Comparison of ENCODE assay signal across 11 mouse cellular contexts in the genomic region with DNA sequence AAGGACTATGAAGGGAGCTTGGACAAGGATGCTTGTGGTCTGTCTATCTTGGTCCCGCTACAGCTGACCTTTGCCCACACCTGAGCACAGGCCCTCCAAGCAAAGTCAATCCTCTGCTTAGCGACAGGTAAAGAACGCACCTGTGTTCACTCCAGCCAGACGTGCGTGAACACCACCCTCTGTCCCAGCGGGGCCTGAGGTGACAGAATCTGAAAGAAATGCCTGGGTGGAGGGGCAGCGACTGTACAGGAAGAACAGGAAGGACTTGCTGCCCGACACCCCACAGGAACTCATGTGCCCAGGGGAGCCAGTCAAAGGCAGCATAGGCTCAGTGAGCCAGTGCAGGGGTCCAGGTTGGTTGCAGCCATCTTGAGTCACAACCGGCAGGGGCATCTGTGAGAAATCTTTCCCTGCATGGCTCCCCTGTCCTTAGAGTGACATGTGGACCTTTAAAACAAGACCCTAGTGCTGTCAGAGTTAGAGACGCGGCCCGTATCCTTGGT. TPM values are rescaled to one million over a fixed set of nuclear protein-coding genes. Genes with fewer than 3 reads are reported as not detected.
DNase-seq lines count a peak whose midpoint lies in the region; ATAC-seq and TF ChIP-seq lines count a peak whose summit lies in the region.
"Had no signal": no experiment of that assay in that cellular context is flagged by ENCODE, and none has a peak within 500 bp of the region (broad histone marks: within the 10 kb centered on the region; RNA-seq: fewer than 3 reads in every experiment).

No protein-coding gene starts in this region.

- peak overlapping the region; percentile 50; the same call in 1 of the 2 replicates for H3K27ac ChIP-seq in hindbrain, embryonic 13.5 days
- no peak overlapping the region for H3K27ac ChIP-seq in hindbrain, embryonic 10.5 days
- peak overlapping the region; percentile 54 for H3K27ac ChIP-seq in testis, adult 2 months (ENCODE audit: control insufficient read depth, insufficient read depth, low read depth, low read length)
- H3K27ac ChIP-seq in limb, embryonic 11.5 days (replicated peaks; ENCODE audit: low read depth, low read length), result no peak overlapping the region

- no peak for TF ChIP-seq CTCF in testis, adult 2 months (IDR thresholded peaks at IDR 0.05; ENCODE audit: control insufficient read depth, insufficient read depth, insufficient replicate concordance, low read depth, low read length)

- no peaks in the 10 kb centered on the region for H3K27me3 ChIP-seq in hindbrain, embryonic 13.5 days
- no peaks in the 10 kb centered on the region for H3K27me3 ChIP-seq in hindbrain, embryonic 10.5 days (ENCODE audit: insufficient read depth, poor library complexity, severe bottlenecking)
- H3K27me3 ChIP-seq in testis, adult 2 months (ENCODE audit: control insufficient read depth, insufficient read depth, low read length), result no peaks in the 10 kb centered on the region
- no peaks in the 10 kb centered on the region for H3K27me3 ChIP-seq in limb, embryonic 11.5 days (ENCODE audit: control insufficient read depth, insufficient read depth, low read length)

- H3K9ac ChIP-seq in hindbrain, embryonic 13.5 days, result peak overlapping the region; percentile 57; the same call in 1 of the 2 replicates
- H3K9ac ChIP-seq in limb, embryonic 11.5 days (ENCODE audit: low read length), result peak overlapping the region; percentile 49; the same call in 1 of the 2 replicates

- TF ChIP-seq POLR2A in testis, adult 2 months (IDR thresholded peaks at IDR 0.05; ENCODE audit: control insufficient read depth, low read depth, low read length), result no peak

- DNase-seq in hindbrain, embryonic 10.5 days (ENCODE audit: low spot score), result no peak
- DNase-seq in testis, postnatal 10 days (ENCODE audit: low spot score), result no peak
- no peak for DNase-seq in limb, embryonic 11.5 days (ENCODE audit: low spot score)
- DNase-seq in natural killer cell, adult 2 months (ENCODE audit: low spot score in 2 of 2), result no peak

- no peaks in the 10 kb centered on the region for H3K9me3 ChIP-seq in hindbrain, embryonic 13.5 days
- no peaks in the 10 kb centered on the region for H3K9me3 ChIP-seq in hindbrain, embryonic 10.5 days
- H3K9me3 ChIP-seq in limb, embryonic 11.5 days (ENCODE audit: control insufficient read depth, low read length), result no peaks in the 10 kb centered on the region; the same call in 1 of the 2 replicates

- no peak overlapping the region for H3K4me3 ChIP-seq in hindbrain, embryonic 13.5 days
- no peak overlapping the region for H3K4me3 ChIP-seq in hindbrain, embryonic 10.5 days
- peak overlapping the region; percentile 33 for H3K4me3 ChIP-seq in testis, adult 2 months (ENCODE audit: control insufficient read depth, low read depth, low read length)
- no peak overlapping the region for H3K4me3 ChIP-seq in limb, embryonic 11.5 days (ENCODE audit: low read depth, low read length)

- peak overlapping the region; percentile 29; the same call in 1 of the 2 replicates for H3K4me2 ChIP-seq in hindbrain, embryonic 13.5 days
- no peak overlapping the region for H3K4me2 ChIP-seq in limb, embryonic 11.5 days (ENCODE audit: low read depth, severe bottlenecking)

- H3K36me3 ChIP-seq in hindbrain, embryonic 13.5 days, result no peaks in the 10 kb centered on the region
- no peaks in the 10 kb centered on the region for H3K36me3 ChIP-seq in hindbrain, embryonic 10.5 days
- H3K36me3 ChIP-seq in testis, adult 2 months (ENCODE audit: control insufficient read depth, insufficient read depth, low read length), result no peaks in the 10 kb centered on the region
- no peaks in the 10 kb centered on the region for H3K36me3 ChIP-seq in limb, embryonic 11.5 days (ENCODE audit: control insufficient read depth, insufficient read depth, low read length)

- ATAC-seq in hindbrain, embryonic 13.5 days (ENCODE audit: low FRiP score), result no peak
- no peak for ATAC-seq in limb, embryonic 11.5 days (ENCODE audit: insufficient number of reproducible peaks, low FRiP score, low TSS enrichment, low read depth)
- ATAC-seq in erythroid progenitor cell, adult 5-6 weeks (replicated peaks; ENCODE audit: low FRiP score, poor library complexity, severe bottlenecking), result no peak

- 84% methylated on average over 12 of the region's 12 CpGs for WGBS in hindbrain, embryonic 13.5 days
- 84% methylated on average over 12 of the region's 12 CpGs for WGBS in hindbrain, embryonic 10.5 days
- WGBS in limb, embryonic 11.5 days, result 87% methylated on average over 12 of the region's 12 CpGs

- H3K4me1 ChIP-seq in hindbrain, embryonic 13.5 days (replicated peaks), result peaks cover 34% of the 10 kb centered on the region
- H3K4me1 ChIP-seq in hindbrain, embryonic 10.5 days (replicated peaks), result peaks cover 45% of the 10 kb centered on the region
- H3K4me1 ChIP-seq in testis, adult 2 months (ENCODE audit: control insufficient read depth, insufficient read depth, low read length), result peaks cover 39% of the 10 kb centered on the region
- H3K4me1 ChIP-seq in limb, embryonic 11.5 days (ENCODE audit: control insufficient read depth, insufficient read depth, low read length), result peaks cover 14% of the 10 kb centered on the region

RNA-seq across cellular contexts. Expression of gene Apol7a, which starts 30.0 kb away (rescaled TPM):
- 0.08 TPM in 1 of 2 replicates, not detected in the other for polyA plus RNA-seq in hindbrain, embryonic 13.5 days (2015; fragmentation: Nextera tagmentation; extraction: Ambion mirVana)
- not detected in 2 replicates for polyA plus RNA-seq in hindbrain, embryonic 10.5 days (2016; fragmentation: Nextera tagmentation; extraction: Ambion mirVana)
- 0.10 TPM in 1 of 2 replicates, not detected in the other for polyA plus RNA-seq in testis, adult 2 months (2012; rRNA removed)
- not detected in 2 replicates for polyA plus RNA-seq in limb, embryonic 11.5 days (2014; fragmentation: Nextera tagmentation; extraction: Ambion mirVana)
- total RNA-seq in erythroid progenitor cell, adult 5-6 weeks (2015; ENCODE audit: low replicate concordance), result not detected in 2 replicates
- not detected in 2 replicates for total RNA-seq in erythroid progenitor cell, adult 5-6 weeks (2017; ENCODE audit: low replicate concordance)
- total RNA-seq: common myeloid progenitor, adult 5-6 weeks had no signal
- polyA plus RNA-seq: neural tube, embryonic 11.5 days had no signal

RNA-seq across cellular contexts. Expression of gene Apol9a, which starts 42.1 kb away (rescaled TPM):
- not detected in 2 replicates for polyA plus RNA-seq in hindbrain, embryonic 13.5 days (2015; fragmentation: Nextera tagmentation; extraction: Ambion mirVana)
- 0.04 TPM in 1 of 2 replicates, not detected in the other for polyA plus RNA-seq in hindbrain, embryonic 10.5 days (2016; fragmentation: Nextera tagmentation; extraction: Ambion mirVana)
- 0.07 and 0.14 TPM in 2 replicates for polyA plus RNA-seq in testis, adult 2 months (2012; rRNA removed)
- polyA plus RNA-seq in limb, embryonic 11.5 days (2014; fragmentation: Nextera tagmentation; extraction: Ambion mirVana), result not detected in 2 replicates
- total RNA-seq in erythroid progenitor cell, adult 5-6 weeks (2015; ENCODE audit: low replicate concordance), result not detected in 2 replicates
- total RNA-seq in erythroid progenitor cell, adult 5-6 weeks (2017; ENCODE audit: low replicate concordance), result under 0.01 TPM in 1 of 2 replicates, not detected in the other
- total RNA-seq: common myeloid progenitor, adult 5-6 weeks; gastrocnemius, postnatal 10 days had no signal
- polyA plus RNA-seq: liver, embryonic 16.5 days; neural tube, embryonic 11.5 days had no signal

Comparison
In these comparisons a context has a peak if more than half of its experiments do, and no peak if none do; other contexts are left out.
1. H3K27ac ChIP-seq: peak in hindbrain, embryonic 13.5 days (single experiment) and testis, adult 2 months (single experiment); none in hindbrain, embryonic 10.5 days (single experiment) and limb, embryonic 11.5 days (single experiment).